Mouse (Mus musculus) spleen, adult 2 months (tissue): Measurements from ENCODE around the gene Erg.

ENCODE experiments used
- CTCF ChIP-seq: fragments of 200-500 bp; IDR thresholded peaks from 2 replicates; pipeline ENCODE4 v1.5.1; 2011; ENCODE audit warnings: mild to moderate bottlenecking, inconsistent platforms; ENCODE audit not compliant: insufficient read depth, insufficient read length, insufficient replicate concordance; ENCODE audit errors: extremely low read depth
- POLR2A ChIP-seq: fragments of 200-500 bp; IDR thresholded peaks from 2 replicates; pipeline ENCODE4 v1.6.1; 2011; ENCODE audit warnings: low read depth, low read length, inconsistent platforms

- TF ChIP-seq CTCF (no peak), POLR2A (no peak)
Measured at GRCm38 (mm10) chr16:95611982-95612746, 25.8 kb upstream of the Erg start.
